Mouse (Mus musculus) layer of hippocampus, adult 9-10 months (tissue): ENCODE measurements at regions not wholly inside any gene's neighbourhood (a gene's known extent, or its start where the extent isn't known, plus 50 kb on each side); places are given as distances from the start of the nearest gene placed in this dataset.

Experiments used
- DNase-seq: peaks from one replicate; pipeline ENCODE4 v3.0.0; 2022; ENCODE audit warnings: low spot score

- peak; percentile 21 for DNase-seq
These were observed 277.2 kb upstream of the Tshz3 start for GRCm38 (mm10) chr7:36420741-36421140.

DNA sequence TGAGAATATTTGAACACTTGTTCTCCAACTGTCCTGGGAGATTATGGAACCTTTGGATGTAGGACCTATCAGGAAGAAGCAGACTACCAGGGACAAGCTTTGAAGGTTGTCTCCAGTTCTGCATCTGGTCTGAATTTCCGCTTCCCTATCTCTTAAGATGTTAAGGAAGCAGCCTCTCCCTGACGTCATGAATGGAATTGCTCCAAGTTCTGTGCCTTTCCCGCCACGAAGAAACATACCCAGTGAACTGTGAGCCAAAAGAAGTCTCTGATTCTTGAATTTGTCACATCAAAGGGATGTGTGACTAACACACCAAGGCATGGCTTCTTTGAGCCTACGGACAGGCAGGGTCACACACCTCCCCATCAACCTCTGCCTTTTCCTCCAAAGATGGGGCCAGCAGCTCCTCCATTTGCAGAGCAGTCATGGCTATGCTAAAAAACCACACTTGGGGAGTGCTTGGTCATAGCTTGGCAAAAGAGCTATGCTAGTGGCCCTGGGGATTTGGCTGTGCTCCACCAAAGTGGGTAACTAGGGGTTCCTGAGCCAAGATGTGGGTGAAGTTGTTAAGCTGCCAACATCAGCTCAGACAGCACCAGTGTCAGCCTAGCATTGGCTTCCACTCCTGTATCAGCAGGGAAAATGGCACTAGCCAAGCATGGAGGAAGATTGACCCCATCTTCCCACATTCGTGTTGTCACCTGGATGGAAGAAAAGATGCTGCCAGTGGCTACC, 248.6 kb upstream of the Tshz3 start:
- peak; percentile 16 for DNase-seq

DNA sequence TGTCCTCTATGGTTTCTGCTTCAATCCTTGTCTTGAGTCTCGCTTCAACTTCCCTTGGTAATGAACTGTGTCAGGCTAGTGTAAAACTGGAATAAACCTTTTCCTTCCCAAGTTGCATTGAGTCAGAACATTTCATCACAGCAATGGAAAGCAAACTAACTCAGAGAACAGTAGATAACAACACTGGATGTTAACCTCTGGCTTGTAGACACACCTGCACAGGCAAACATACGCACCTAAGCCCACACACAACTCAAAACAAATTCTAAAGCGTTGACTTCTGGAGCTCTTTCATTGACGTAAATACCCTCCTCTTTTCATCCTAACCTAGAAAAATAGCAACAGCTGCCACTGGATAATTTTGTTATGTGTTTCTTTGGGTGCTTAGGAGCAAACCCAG, 244.1 kb upstream of the Tshz3 start:
- no peak for DNase-seq

GRCm38 (mm10) chr7:36456080-36456479, 241.8 kb upstream of the Tshz3 start:
- no peak for DNase-seq

DNA sequence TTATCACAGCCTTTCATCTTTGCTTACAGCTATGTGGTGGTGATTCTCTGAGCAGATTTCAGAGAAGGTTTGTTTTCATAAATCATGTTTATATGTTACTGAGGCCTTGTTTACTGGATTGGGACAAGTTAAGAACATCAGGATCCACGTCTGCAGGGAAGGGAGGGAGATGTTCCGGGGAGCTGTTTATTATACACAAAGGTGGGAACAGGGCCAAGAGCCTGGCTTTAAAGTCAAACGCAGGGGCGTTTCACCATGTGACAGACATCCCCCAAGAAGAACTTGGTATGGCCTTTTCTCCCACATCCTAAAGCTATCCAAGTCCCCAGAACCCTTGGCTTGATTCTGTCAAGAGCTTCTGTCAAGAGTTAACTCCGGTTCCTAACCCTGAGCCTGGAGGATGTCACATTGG, 235.5 kb upstream of the Tshz3 start:
- DNase-seq = no peak

DNA sequence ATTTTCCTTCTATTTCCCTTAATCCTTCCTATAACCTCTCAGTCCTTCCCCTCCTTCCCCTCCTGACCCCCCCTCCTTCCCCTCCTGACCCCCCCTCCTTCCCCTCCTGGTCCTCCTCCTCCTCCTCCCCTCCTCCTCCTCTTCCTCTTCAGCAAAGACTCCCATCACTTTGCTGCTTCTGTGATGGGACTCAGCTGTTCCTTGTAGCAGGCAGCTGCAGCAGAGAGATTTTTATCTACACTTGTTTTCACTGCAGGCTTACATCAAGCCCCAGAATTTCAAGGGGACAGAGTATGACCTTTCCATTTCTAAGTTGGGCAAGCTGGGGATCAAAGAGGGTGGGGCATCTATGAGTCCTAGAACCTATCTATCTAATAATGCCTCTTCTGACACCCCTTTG, 228.5 kb upstream of the Tshz3 start:
- no peak for DNase-seq

DNA sequence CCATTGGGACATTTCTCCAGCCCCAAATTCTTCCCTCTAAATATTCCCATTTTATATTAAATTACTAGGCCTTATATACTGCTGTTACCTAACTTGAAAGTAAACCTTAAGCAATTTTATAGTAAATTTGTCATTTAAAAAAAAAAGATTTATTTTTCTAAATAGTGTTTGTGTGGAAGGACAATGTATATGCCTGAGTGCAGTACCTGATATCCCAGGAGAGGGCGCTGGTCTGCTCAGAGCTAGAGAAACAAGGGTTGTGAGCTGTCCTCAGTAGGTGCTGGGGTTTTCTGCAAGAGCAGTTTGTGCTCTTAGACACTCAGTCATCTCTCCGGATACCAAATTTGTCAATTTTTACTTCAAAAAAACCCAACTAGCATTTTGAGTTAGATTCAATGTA, 224.4 kb upstream of the Tshz3 start:
- no peak for DNase-seq

GRCm38 (mm10) chr7:36476434-36476833, 221.5 kb upstream of the Tshz3 start:
- no peak for DNase-seq

GRCm38 (mm10) chr7:36476851-36477644, 220.9 kb upstream of the Tshz3 start:
- no peak for DNase-seq

GRCm38 (mm10) chr7:36488155-36488554, 209.8 kb upstream of the Tshz3 start:
- DNase-seq = no peak

GRCm38 (mm10) chr7:36491173-36491581, 206.7 kb upstream of the Tshz3 start:
- DNase-seq = no peak

- DNase-seq = no peak
These were observed 193.7 kb upstream of the Tshz3 start for GRCm38 (mm10) chr7:36504010-36504875.

DNA sequence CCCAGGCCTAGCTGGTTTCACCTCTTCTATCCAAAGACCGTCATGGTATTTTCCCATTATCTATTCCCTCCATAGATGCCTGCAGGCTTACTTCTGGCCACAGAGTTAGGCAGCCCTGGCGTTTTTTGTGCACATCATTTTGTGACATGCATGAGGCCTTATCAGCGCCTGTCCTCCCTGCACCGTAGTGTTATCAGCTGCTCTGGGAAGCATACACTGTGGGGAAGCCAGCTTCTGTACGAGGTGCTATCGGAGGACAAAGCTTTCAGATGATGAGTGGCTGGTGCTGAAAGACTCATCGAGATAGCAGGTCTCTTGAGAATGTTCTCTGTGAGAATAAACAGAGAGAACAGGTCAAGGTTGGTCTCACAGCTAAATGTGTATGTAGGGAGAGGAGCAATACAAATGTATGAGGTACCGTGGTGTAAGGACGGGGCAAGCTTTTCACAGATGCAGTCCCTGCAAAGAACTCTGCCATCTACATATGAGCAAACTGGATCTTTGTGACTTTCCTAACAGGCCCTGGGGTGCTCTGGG, 190.0 kb upstream of the Tshz3 start:
- no peak for DNase-seq

GRCm38 (mm10) chr7:36513680-36514079, 184.2 kb upstream of the Tshz3 start:
- no peak for DNase-seq

GRCm38 (mm10) chr7:36516094-36516663, 181.7 kb upstream of the Tshz3 start:
- no peak for DNase-seq

- no peak for DNase-seq
These were observed 178.9 kb upstream of the Tshz3 start for GRCm38 (mm10) chr7:36519027-36519426.

DNA sequence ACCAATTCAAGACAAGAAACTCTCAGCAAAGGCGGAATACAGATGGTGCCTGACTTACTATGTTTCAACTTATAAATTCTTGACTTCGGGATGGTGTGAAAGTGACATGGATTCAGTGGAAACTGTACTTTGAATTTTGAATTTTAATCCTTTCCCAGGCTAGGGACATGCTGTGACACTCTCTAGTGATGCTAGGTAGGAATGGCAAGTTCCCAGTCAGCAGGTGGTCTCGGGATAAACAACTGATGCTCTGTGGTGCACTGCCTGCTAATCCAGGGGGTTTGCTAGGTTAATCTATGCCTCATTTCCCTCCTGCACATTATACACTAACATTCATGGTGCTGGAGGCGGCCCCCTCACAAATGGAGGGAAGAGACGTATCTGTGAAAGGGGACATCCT, 175.0 kb upstream of the Tshz3 start:
- DNase-seq = no peak

GRCm38 (mm10) chr7:36526148-36526547, 171.8 kb upstream of the Tshz3 start:
- no peak for DNase-seq

DNA sequence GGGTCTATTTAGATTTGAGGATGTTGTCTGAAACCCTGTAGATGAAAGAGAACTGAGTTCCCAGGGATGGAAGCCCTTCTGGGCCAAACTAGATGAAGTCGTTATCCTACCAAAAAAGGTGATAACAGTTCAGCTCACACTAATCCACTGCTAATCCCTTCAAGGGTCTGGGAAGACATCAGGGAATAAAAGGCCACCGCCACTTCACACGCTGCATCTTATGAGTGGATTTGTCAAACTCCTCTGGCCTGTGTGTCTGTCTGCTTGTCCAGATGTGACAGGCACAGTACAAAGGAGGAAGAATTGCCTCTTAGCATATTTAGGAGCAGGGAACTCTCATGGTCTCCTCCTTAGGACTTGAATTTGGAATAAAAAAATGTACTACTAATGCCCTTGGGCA, 171.2 kb upstream of the Tshz3 start:
- DNase-seq = no peak

GRCm38 (mm10) chr7:36529504-36530065, 168.3 kb upstream of the Tshz3 start:
- no peak for DNase-seq

DNA sequence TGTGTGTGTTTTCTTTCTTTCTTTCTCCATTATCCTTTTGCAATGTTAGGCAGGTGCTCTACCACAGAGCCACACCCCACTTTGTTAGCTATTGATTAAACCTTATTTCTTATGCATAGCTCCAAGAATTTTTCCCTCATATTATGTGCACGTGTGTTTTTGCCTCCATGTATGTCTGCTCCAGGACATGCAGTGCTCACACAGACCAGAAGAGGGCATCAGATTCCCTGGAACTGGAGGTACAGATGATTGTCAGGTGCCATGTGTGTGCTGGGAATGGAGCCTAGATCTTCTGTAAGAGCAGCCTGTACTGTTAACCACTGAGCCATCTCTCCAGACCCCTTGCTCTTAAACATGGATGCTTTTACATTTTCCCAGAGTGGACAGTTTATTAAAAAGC, 166.4 kb upstream of the Tshz3 start:
- no peak for DNase-seq

GRCm38 (mm10) chr7:36538111-36538510, 159.8 kb upstream of the Tshz3 start:
- no peak for DNase-seq
